Mouse (Mus musculus) embryo, embryonic 11 days (tissue): Measurements from ENCODE around the gene Itprid1.

Experiments used
- DNase-seq: peaks from one replicate; pipeline ENCODE4 v3.0.0-alpha.2; 2015

Itprid1 gene

GRCm38 (mm10) chr6:55901568-55902328 is 65.1 kb downstream of the Itprid1 start:
- DNase-seq = no peak

- DNase-seq = no peak
Observed at GRCm38 (mm10) chr6:55902329-55902605, 65.6 kb downstream of the Itprid1 start.

- no peak for DNase-seq
Observed at GRCm38 (mm10) chr6:55919206-55919605, 82.5 kb downstream of the Itprid1 start.

- DNase-seq = peak; percentile 5
Observed at GRCm38 (mm10) chr6:55920282-55920720, 83.6 kb downstream of the Itprid1 start.

GRCm38 (mm10) chr6:55920866-55921630 is 84.4 kb downstream of the Itprid1 start:
- DNase-seq = no peak

GRCm38 (mm10) chr6:55944709-55945108 is 108.0 kb downstream of the Itprid1 start:
- DNase-seq = no peak

GRCm38 (mm10) chr6:55950345-55951110 is 113.8 kb downstream of the Itprid1 start:
- peak; percentile 78 for DNase-seq

- DNase-seq = peak; percentile 66
Observed at GRCm38 (mm10) chr6:55972998-55973397, 136.3 kb downstream of the Itprid1 start.

GRCm38 (mm10) chr6:55979766-55980165 is 143.1 kb downstream of the Itprid1 start:
- DNase-seq = no peak

- no peak for DNase-seq
Observed at GRCm38 (mm10) chr6:56008711-56009110, 172.0 kb downstream of the Itprid1 start.

- DNase-seq = no peak
Observed at GRCm38 (mm10) chr6:56012384-56012783, 175.7 kb downstream of the Itprid1 start.

- peak; percentile 64 for DNase-seq
Observed at GRCm38 (mm10) chr6:56017291-56017994, 180.7 kb downstream of the Itprid1 start, which contains the start of gene Ppp1r17. Gene Ppp1r17 (plus strand): TSS chr6:56017497.

- DNase-seq = no peak
Observed at GRCm38 (mm10) chr6:56019632-56020031, 182.9 kb downstream of the Itprid1 start.

GRCm38 (mm10) chr6:56025533-56025932 is 188.8 kb downstream of the Itprid1 start:
- DNase-seq = peak; percentile 23

- DNase-seq = no peak
Observed at GRCm38 (mm10) chr6:56027318-56027717, 190.6 kb downstream of the Itprid1 start.

GRCm38 (mm10) chr6:56027966-56028365 is 191.3 kb downstream of the Itprid1 start:
- DNase-seq = no peak
